Mouse (Mus musculus): ENCODE results near the gene Pwwp2a.

Gene Pwwp2a

GRCm38 (mm10) chr11:43681472-43682414 lies at the start of gene Pwwp2a:
TSS of gene Pwwp2a (plus strand) at chr11:43681998.
- in situ Hi-C loops (cut with MboI, MseI) = no loop called here

- in situ Hi-C loops (cut with MboI, MseI) = loop anchor here (10.0 kb wide), 1 partner anchor 1492 kb away; no protein-coding TSS in a partner anchor
Measured at GRCm38 (mm10) chr11:43632566-43632965, 49.2 kb upstream of the Pwwp2a start.

GRCm38 (mm10) chr11:43633165-43633564 lies 48.6 kb upstream of the Pwwp2a start:
- in situ Hi-C loops (cut with MboI, MseI) = loop anchor here (10.0 kb wide), 1 partner anchor 1492 kb away; no protein-coding TSS in a partner anchor

GRCm38 (mm10) chr11:43633658-43634401 lies 48.0 kb upstream of the Pwwp2a start:
- in situ Hi-C loops (cut with MboI, MseI) = loop anchor here (10.0 kb wide), 1 partner anchor 1491 kb away; no protein-coding TSS in a partner anchor

DNA sequence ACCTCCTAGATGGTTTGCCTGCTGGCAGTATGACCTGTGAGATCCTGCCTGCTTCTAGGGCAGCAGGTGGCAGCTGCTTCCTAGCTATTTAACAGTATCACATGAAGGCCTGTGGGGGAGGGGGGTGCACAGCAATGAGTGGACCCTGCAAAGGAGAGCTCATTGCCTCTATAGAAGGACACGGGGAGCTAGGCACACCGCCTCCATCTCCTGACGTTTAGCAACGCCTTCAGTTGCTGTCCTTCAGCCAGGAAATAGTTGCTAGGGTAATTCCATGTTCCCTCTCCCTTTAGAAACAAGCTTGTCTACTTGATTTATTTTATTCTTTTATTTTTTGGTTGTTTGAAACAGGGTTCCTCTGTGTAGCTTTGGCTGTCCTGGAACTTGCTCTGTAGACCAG lies 45.0 kb upstream of the Pwwp2a start:
- in situ Hi-C loops (cut with MboI, MseI) = loop anchor here (10.0 kb wide), 1 partner anchor 1488 kb away; no protein-coding TSS in a partner anchor

GRCm38 (mm10) chr11:43638486-43638885 lies 43.3 kb upstream of the Pwwp2a start:
- in situ Hi-C loops (cut with MboI, MseI) = loop anchor here (10.0 kb wide), 1 partner anchor 1486 kb away; no protein-coding TSS in a partner anchor

DNA sequence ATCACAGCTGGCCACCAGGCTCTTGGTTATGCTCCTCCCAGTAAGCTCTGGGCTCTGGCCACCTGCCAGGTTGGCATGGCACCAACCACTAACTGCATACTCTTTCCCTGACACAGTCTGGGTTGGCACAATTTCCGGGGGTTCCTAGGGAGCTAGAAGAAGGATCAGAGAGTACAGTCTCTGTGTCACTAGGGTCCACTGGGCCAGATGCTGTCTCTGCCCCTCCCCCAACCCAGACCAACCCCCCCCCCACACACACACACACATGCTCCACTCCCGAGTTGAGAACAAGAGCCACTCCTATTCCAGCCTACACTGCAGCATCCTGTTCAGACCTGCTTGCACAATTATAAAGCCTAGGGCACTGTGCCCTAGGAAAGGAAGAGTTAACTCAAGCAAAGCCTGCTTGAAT lies 38.6 kb upstream of the Pwwp2a start:
- in situ Hi-C loops (cut with MboI, MseI) = no loop called here

- in situ Hi-C loops (cut with MboI, MseI) = no loop called here
Measured at GRCm38 (mm10) chr11:43645286-43645685, 36.5 kb upstream of the Pwwp2a start.

DNA sequence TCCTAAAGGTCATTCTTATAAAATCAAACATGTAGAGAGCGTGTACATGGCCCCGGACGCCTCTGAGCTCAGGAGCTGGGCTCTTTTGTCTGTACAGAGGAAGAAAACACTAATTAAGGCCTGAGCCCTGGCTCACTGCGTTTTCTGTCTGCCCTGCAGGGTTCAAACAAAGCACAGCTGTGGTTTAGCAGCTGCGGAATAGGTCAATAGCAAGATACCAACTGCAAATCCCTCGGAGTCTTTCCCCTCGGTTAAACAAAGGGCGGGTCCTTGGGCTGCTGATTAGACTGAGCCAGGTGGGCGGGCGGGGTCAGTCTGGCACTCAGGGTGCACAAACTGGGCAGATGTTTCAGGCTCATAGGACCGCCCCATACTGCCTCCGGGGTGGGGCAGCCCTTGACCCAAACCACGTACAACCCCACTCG lies 28.7 kb upstream of the Pwwp2a start:
- in situ Hi-C loops (cut with MboI, MseI) = no loop called here

DNA sequence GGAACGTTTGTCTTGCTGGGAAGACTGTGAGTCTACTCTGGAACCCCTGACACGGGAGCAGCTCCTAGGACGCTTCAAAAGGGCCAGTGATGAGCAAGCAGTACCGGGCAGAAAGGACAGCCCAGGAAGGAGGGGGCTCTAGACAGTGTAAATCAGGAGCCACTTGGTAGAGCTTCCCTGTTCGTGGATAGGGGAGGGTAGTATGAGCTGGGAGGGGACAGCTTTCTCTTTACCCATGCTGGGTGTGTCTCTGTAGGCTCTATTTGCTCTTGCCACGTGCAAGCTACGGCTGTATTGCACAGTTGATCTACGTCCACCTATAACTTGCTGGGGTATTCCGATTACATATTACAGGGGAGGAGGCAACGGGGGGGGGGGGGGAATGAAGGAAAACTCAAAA lies 25.3 kb upstream of the Pwwp2a start:
- in situ Hi-C loops (cut with MboI, MseI) = no loop called here

- in situ Hi-C loops (cut with MboI, MseI) = no loop called here
Measured at GRCm38 (mm10) chr11:43658010-43658409, 23.8 kb upstream of the Pwwp2a start.

DNA sequence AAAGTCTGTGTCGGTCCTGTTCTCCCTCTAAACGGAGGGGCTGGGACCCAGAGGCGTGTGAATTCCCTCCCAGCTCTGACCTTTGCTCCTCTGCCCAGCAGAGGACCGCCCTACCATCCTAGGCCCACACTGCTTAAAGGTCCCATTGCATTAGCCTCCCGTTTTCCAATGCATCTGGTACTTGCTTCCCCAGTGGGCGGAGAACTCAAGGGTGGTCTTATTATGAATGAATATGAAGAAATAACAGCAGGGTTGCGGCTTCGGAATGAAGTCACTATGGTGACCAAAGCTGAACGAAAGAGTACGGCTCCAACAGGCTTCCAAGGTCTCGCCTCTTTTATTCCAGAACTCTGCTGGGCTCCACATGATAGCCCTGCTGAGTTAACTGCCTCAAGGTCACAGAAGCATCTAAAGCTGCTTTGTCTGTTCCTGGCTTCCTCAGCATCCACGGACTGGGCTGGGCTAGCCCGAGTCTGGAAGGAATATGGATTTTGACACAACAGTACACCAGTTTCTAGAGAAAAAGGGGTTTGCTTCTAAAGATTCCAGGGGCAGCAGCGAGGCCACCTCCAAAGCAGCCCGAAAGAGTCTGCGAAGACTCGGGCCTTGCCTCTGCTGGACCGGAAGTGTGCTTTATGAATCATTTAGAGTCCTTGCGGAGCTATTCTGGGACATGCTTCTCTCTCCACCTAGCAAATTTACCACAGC lies 14.6 kb upstream of the Pwwp2a start:
- in situ Hi-C loops (cut with MboI, MseI) = no loop called here

DNA sequence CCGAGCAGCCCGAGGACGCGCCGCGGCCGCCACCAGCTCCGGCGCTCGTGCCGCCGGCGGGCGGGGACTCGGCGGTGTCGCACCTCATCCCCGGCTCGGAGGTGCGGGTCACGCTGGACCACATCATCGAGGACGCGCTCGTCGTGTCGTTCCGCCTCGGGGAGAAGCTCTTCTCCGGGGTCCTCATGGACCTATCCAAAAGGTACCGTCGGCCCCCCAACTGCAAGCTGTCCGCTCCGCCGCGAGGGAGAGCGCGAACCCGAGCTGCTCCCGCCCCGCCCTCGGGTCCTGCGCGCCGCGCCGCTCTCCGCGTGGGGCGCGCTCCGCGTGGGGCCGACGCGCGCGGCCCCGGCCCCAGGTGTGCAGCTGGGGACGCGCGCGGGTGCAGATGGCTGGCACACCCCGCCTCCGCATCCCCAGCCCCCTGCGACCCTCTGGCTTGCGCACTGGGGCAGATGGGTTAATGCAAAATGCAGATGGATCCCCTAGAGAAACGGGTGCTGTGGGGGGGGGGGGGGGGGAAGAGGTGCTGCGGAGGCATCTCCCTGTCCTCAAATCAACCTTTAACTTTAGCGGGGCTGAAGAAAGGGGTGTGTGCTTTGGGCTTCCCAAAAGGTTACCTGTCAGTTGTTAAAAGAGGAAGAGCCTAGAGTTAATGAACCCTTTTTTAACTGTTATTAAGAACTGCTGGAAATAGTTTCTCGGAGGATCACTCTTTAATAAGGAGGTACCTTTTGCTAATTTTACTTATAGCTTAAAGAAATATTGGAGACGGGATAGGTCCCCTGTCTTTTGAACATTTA lies 818 bp downstream of the Pwwp2a start:
- in situ Hi-C loops (cut with MboI, MseI) = no loop called here

- in situ Hi-C loops (cut with MboI, MseI) = no loop called here
Measured at GRCm38 (mm10) chr11:43688850-43689249, 7.1 kb downstream of the Pwwp2a start.

GRCm38 (mm10) chr11:43696623-43697022 lies 14.8 kb downstream of the Pwwp2a start:
- in situ Hi-C loops (cut with MboI, MseI) = no loop called here

DNA sequence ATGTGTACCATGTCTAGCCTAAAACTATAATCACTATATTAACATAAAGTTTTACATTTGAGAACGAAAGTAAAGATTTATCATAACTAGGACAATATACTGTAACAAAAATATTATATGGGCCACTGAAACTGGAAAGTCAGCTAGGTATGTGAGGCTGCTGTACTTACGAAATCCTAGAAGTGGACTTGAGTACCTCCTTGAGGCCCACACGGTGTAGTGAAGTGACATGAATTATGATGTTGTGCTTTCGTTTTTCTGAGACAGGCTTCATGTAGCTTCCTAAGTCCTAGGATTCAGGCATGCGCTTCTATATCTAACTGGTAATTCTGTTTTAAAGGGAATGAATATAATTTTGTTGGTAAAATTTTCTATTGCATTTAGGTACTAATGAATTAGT lies 16.8 kb downstream of the Pwwp2a start:
- in situ Hi-C loops (cut with MboI, MseI) = no loop called here

DNA sequence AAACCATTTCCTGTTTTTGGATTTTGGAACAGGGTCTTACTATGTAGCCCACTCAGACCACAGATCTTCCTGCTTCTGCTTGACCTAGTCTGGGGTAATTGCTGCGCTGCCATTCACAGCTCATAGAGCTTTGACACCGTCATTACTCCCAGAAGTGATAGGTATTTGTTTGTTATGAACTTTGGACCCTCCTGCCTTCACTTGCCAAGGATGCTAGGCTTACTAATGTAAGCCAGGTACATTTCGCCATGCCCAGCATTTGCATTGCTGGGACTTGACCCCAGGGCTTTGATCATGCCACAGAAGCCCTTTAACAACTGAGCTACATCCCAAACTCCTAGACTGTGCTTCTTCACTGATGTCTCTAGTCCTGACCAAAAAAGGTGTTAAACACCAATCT lies 18.5 kb downstream of the Pwwp2a start:
- in situ Hi-C loops (cut with MboI, MseI) = no loop called here

- in situ Hi-C loops (cut with MboI, MseI) = no loop called here
Measured at GRCm38 (mm10) chr11:43703552-43703951, 21.8 kb downstream of the Pwwp2a start.

DNA sequence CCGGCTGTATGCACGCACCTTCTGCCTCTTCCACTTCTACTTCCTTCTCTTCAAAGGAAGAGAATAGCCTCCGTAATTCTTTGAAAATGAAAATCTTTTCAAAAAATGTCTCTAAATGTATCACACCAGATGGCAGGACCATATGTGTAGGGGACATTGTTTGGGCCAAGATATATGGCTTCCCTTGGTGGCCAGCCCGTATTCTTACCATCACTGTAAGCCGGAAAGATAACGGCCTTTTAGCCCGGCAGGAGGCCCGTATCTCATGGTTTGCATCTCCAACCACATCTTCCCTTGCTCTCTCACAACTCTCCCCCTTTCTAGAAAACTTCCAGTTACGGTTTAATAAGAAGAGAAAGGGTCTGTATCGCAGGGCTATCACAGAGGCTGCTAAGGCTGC lies 24.0 kb downstream of the Pwwp2a start:
- in situ Hi-C loops (cut with MboI, MseI) = no loop called here

GRCm38 (mm10) chr11:43708409-43708808 lies 26.6 kb downstream of the Pwwp2a start:
- in situ Hi-C loops (cut with MboI, MseI) = no loop called here

DNA sequence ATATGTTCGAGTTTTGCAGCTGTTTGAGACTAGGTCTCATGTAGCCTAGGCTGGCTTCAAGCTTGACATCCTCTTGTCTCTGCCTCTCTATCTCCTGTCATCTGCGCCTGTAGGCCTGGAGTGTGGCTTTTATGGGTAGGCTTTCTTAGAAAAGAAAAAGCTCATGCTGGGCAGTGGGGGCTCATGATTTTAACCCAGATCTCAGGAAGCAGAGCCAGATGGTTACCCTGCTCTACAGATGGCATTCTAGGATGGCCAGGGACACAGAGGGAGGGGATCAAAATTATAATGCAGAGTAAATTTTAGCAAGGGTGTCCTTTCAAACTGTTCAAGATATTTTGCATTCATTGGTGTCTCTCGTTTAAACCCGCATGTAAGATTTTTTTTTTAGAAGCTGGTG lies 30.4 kb downstream of the Pwwp2a start:
- in situ Hi-C loops (cut with MboI, MseI) = no loop called here

Data from T-helper 1 cell (primary cell).